Mouse (Mus musculus) spleen, embryonic (tissue): Measurements from ENCODE around the gene Gpatch3.

Experiments used
- CTCF ChIA-PET: fragments of 350-600 bp; sonication (Branson Sonifier 250); formaldehyde crosslinking; loops from one replicate; lab custom pipeline; 2022; lab: Charles Lee

Gene Gpatch3

DNA sequence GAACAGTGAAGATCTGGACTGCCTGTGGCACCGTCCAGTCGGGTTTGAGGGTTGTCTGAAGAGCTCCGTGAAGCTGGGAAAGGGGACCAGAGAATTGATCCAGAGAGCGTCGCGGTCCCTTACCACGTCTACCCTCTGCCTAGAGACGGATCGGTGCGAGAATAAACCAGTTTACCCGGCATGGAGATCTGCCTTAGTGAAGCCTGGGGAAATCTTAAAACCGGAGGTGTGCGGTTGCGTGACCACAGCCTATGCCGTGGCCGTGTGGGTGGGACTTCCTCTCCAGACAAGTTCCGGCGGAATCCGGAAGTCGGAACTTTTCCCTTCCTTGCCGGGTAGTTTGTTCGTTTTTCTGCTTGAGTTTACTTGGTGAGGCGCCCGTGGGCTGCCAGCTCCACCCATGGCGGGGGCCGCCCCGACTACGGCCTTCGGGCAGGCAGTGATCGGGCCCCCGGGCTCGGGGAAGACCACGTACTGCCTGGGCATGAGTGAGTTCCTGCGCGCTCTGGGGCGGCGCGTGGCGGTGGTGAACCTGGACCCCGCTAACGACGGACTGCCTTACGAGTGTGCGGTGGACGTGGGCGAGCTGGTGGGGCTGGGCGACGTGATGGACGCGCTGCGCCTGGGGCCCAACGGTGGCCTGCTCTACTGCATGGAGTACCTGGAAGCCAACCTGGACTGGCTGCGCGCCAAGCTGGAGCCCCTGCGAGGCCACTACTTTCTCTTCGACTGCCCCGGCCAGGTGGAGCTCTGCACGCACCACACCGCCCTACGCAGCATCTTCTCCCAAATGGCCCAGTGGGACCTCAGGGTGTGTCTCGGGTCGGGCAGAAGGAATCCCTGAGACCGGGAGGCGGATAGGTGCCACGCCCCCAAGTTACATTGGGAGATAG, 9.8 kb downstream of the Gpatch3 start, which contains the start of gene Gpn2:
Gpn2 (plus strand) TSS at position 304 of the 893 bp plus-strand sequence.
- CTCF ChIA-PET: interaction anchor here (0.6 to 0.9 kb wide), 3 partner anchors 35 to 1072 kb away, joined by 3 to 5 read pairs (median 4); no protein-coding TSS in a partner anchor

DNA sequence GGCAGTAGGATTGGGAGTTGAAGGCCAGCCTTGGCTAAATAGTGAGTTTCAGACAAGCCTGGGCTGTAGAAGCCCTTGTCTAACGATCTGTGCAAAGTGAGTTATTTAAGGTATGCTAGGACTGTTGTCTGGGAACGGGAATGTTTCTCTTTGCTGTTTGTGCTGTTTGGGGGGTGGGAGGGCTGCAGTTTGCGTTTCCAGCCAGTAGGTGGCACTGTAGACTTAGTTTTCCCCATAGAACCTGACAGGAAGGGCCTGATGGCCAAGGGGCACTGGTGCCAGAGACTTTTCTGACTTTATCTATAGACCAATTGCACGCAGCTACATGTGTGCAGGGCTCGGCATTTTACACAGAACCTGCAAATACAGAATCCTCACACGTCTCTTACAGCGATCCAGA, 18.0 kb downstream of the Gpatch3 start:
- CTCF ChIA-PET: interaction anchor here (0.7 to 1.2 kb wide), 3 partner anchors 104 to 159 kb away, joined by 3 to 15 read pairs (median 3); no protein-coding TSS in a partner anchor

DNA sequence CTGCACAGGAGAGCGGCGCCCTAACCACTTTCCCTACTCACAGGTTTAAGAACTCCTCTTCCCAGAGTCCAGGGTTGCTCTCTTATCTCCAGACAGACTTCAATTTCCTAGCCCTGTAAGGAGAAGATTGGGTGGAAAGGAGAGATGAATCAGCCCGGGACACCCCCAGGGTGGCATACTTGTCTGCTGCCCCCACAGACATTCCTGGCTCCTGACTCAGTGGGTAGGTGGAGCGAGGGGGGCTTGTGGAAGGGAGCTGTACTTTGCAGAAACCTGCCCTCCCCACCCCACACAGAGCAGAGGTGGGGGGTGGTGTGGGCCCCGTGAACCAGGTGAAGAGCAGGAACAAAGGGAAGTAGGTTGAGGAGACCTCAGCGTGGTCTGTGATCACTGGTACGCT, 21.0 kb downstream of the Gpatch3 start:
- CTCF ChIA-PET: interaction anchor here (0.5 to 1.1 kb wide), 5 partner anchors 12 to 236 kb away, joined by 3 to 5 read pairs (median 3); partner anchors contain the start of gene Zdhhc18

DNA sequence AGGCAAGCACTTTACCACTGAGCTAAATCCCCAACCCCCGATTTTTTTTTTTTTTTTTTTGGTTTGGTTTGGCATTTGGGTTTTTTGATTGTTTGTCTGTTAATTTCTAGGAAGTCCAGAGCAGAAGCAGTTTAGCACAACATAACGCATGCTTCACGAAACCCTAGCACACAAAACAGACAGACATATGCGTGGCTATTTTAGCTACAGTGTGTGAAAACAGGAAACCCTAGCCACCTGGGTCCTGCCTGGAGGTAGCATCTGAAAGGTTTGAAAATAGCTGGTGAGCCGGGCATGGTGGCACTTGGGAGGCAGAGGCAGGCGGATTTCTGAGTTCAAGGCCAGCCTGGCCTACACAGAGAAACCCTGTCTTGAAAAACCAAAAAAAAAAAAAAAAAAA, 21.5 kb downstream of the Gpatch3 start:
- CTCF ChIA-PET: no interaction called here

DNA sequence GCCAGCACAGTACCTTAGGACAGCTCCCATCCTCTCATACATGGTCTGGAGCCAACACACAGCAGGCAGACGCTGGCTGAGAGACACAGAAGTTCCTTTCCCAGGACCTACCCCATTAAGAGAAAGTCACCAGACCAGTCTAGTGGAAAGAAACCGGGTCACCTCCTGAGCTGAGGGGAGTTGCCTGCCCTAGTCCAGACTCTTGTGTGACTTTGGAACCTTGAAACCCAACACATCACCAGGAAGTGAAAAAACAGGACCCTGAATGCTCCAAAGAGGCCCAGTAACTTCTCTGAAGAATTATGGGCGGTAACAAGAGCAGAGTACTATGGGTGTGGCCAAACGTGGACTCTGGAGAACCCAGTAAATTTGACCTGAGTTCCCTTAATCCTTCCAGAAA, 24.1 kb downstream of the Gpatch3 start:
- CTCF ChIA-PET: interaction anchor here (0.6 kb wide), 1 partner anchor 56 kb away, joined by 6 read pairs; no protein-coding TSS in a partner anchor

DNA sequence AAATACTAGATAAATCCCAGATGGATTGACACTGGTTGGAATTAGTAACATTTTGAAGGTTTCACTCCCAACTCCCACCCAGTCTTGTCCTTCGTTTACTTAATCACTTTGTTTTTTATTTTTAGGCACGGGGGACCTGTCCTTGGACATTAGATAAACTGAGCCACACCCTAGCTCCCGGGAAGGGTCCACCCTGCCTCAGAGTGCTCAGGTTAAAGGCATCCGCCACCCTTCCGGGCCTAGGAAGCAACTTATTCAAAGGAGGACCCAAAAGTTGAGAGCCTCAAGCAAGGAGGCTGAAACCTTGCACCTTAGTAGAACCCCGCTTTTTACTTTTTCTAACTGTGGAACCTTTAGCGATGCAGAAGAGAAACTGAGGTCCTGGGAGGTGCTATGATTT, 24.6 kb downstream of the Gpatch3 start:
- CTCF ChIA-PET: no interaction called here

DNA sequence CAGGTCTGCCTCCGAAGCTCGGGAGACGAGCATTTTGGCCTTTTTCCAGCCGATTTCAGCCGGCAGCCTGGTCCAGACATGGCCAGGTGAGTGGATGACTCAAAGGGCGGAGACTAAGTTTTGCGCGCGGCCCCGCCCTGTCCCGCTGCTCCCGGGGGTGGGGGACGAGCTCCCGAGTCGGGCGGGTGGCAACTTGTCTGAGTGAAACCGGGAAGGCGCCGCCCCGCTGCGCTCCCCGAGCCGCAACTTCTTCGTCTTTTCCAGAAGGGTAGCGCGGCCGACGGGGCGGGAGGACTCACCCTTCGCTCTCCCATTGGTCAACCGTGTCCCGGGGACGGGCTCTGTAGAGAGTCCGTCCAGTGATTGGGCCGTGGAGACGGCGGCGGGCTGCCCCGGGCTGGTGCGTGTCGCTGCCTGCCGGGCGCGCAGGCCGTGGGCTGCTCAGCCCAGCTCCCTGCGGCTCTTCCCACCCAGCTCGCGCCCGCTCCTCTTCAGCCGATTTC, 25.1 kb downstream of the Gpatch3 start:
- CTCF ChIA-PET: no interaction called here

DNA sequence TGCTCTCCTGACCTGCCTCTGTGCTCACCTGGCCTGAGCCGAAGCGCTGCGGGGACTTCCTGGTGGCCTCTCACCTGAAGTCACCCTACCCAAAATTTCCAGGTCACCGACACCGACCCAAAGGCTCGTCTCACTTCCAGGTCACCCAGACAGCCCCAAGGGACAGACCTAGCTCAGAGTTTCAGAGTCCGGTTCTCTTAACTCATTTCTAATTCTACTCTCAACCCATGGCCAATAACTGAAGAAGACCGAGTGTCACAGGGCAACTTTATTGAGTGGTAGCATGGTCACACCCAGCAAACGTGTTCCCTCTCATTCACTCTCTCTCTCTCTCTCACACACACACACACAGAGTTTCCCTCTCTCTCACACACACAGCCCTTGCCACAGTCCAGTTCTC, 25.8 kb downstream of the Gpatch3 start:
- CTCF ChIA-PET: no interaction called here

DNA sequence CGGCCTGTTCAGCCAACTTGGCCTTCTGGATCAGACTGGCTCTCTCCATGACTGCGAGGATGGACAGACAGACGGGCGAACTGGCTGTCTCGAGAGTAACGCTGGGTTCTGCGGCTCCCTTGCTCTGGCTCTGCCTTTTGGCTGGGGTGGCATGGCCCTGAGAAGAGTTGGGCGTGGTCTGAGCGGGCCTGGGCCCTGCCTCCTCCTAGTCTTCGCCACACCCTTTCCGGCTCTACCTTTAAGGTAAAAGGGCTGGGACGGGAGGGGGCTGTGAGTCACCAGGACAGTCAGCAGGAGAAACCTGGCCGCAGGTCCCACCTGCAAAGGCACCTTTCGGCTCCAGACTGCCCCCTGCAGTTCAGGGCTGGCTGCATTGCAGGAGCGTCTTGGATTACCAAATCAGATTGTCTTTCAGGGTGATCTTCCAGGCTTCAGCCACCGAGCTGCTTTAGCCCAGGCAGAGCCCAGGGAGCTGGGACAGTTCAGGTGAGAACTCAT, 27.2 kb downstream of the Gpatch3 start, which contains the start of gene Sfn:
Sfn (minus strand) TSS at position 448 of the 498 bp plus-strand sequence.
- CTCF ChIA-PET: interaction anchor here (1.2 kb wide), 1 partner anchor 34 kb away, joined by 3 read pairs; no protein-coding TSS in a partner anchor

DNA sequence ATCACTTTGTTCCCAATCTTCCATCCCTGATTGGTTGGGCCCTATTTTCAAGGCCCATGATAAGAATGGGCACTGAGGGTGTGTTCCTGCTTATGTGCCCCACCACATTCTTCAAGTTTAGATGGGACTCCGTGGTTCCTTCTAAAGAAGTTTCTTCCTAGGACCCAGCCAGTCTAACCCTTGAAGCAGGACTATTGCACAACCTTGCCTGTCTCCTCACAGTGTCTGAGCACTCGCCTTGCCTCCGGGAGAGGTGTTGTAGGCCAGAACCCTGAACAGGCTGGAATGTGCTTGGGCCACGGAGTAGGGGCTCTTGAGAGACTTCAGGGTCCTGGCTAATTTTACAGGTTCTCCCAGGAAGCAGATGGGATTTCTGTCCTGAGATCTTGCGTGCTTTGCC, 28.5 kb downstream of the Gpatch3 start:
- CTCF ChIA-PET: no interaction called here

DNA sequence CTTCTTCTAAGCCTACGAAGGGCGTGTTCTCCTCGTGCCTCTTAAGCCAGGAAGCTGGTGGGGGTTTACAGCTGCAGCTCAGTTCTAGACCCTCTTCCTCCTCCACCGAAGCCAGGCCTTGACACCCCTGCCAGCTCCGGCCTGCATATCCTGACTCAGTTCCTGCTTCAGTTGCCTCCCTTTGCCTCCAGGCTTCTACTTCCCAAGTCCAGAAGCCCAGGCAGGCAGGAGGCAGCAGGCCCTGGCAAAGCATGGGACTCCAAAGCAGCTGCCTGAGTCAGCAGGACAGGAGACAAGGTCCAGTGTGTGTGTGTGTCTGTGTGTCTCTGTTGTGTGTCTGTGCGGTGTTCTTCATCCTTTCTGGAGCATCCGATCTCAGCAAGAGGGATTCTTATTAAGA, 29.6 kb downstream of the Gpatch3 start:
- CTCF ChIA-PET: interaction anchor here (0.5 kb wide), 1 partner anchor 154 kb away, joined by 12 read pairs; no protein-coding TSS in a partner anchor

DNA sequence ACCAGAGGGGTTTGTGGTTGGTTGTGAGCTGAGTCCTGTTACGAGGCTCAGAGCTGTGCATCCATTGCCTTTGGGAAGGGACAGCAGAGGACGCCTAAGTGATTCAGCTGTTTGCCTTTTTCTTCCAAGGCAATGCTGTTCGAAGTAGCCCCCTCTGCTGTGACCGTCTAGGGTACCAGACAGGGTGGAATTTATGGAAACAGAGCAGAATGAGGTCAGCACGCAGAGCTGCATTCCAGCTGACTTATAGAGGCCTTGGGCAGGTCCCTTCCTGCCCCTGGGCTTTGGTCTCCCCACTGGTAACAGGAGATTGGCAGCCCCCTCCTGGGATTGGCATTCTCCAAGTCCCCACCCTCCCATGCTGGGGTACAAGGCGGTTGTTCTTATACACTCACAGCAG, 30.3 kb downstream of the Gpatch3 start:
- CTCF ChIA-PET: interaction anchor here (0.5 to 1.3 kb wide), 3 partner anchors 29 to 163 kb away, joined by 3 to 12 read pairs (median 7); no protein-coding TSS in a partner anchor

DNA sequence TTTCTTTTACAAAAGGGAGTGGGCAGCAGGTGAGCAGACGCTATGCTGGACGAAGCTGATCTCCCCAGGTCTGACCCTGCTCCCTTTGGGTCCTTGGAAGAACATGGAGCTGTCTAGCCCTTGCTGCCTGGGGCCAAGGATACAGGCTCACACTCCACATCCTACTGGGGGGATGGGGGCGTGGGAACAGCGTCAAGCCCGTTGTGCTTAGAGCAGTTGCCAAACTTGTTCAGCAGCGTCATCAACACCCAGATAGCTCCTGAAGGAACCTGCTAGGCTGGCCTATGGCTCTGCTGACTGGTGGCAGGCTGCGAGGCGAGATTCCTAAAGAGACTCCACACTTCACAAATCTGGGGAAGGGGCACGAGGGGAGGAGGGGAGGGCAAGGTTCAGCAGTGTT, 30.8 kb downstream of the Gpatch3 start:
- CTCF ChIA-PET: interaction anchor here (1.3 kb wide), 1 partner anchor 28 kb away, joined by 3 read pairs; no protein-coding TSS in a partner anchor

DNA sequence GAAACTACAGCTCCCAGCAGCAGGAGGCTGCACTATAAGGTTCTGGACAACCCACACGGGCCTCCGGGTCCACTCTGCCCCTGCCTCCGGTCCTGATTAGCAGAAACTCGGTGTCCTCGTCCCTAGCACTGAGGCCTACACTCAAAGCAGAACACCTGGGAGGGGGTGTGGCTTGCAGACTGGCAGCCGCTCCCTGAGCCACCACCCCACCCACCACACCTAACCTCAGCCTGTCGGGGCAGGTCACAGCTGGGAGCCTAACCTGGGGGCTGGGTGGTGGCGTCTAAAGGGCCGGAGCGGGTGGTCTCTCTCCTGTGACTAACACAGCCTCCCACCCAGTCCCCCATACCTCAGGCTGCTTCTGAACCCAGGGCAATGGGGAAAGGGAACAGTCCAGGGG, 32.7 kb downstream of the Gpatch3 start:
- CTCF ChIA-PET: interaction anchor here (0.5 to 1.5 kb wide), 3 partner anchors 12 to 224 kb away, joined by 3 to 5 read pairs (median 5); no protein-coding TSS in a partner anchor

DNA sequence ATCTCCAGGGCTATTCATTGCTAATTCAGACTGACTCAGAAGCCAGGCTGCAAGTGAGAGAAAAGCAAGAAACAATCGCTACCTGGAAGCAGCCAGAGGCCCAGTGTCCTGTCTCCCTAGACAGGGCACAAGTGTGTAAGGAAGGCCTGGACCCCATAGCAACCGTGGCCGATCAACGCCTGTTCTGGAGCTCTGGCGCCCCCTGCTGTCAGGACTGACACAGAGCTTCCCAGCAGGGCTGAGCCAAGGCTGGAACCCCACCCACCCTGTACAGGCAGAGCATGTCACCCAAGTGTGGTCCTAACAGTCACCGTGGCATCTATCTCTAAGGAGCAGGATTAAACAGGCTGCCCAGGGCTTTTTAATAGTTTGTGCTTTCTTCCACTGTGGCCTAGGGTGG, 35.2 kb downstream of the Gpatch3 start:
- CTCF ChIA-PET: interaction anchor here (0.6 to 0.8 kb wide), 2 partner anchors 17 to 230 kb away, joined by 5 to 12 read pairs; no protein-coding TSS in a partner anchor

DNA sequence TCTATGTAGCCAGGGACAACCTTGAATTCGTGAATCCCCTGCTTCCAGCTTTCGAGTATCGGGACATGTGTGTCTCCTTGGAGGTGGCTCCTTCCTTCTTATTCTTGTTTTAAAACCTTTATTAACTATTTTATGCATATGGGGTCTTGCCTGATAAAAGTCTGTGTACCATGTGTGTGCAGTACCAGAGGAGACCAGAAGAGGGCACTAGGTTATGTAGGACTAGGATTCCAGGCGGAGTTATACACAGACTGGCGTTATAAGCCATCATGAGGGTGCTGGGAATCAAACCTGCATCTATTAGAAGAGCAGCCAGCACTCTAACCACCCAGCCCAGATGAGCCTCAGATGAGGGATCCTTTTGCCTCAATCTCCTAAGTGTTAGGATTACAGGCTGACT, 37.3 kb downstream of the Gpatch3 start:
- CTCF ChIA-PET: interaction anchor here (0.7 kb wide), 1 partner anchor 38 kb away, joined by 5 read pairs; no protein-coding TSS in a partner anchor

DNA sequence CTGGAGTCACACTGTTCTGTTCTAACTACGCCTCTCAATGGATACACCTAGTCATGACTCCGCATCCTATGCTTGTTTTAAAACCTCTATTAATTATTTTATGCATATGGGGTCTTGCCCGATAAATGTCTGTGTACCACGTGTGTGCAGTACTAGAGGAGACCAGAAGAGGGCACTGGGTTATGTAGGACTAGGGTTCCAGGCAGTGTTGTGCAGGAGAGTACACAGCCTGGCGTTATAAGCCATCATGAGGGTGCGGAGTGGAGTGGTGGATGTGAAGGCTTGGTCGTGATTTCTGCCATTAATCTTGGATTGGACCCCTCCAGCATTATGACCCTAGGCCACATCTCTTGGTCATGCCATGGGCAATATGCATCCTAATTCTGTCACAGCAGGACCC, 37.9 kb downstream of the Gpatch3 start:
- CTCF ChIA-PET: interaction anchor here (0.6 kb wide), 1 partner anchor 273 kb away, joined by 3 read pairs; no protein-coding TSS in a partner anchor

DNA sequence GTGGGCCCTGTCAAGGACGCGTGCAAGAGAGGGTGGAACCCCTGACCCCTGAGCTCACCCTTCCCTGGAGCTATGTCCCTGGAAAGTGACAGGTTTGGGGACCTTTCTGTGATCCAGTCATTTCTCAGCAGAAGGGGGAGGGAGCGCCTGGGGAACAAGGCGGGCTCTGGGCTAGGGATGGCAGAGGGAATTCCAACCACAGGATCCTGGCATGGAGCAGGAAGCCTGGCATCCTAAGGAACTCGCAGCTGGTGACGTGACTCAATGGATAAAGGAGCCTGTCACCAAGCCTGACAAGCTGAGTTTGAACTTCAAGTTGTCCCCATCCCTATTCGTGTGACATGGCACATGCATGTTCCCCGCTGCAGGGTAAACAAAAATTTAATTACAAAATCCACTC, 38.5 kb downstream of the Gpatch3 start:
- CTCF ChIA-PET: interaction anchor here (0.5 to 1.0 kb wide), 2 partner anchors 16 to 146 kb away, joined by 4 read pairs; no protein-coding TSS in a partner anchor

DNA sequence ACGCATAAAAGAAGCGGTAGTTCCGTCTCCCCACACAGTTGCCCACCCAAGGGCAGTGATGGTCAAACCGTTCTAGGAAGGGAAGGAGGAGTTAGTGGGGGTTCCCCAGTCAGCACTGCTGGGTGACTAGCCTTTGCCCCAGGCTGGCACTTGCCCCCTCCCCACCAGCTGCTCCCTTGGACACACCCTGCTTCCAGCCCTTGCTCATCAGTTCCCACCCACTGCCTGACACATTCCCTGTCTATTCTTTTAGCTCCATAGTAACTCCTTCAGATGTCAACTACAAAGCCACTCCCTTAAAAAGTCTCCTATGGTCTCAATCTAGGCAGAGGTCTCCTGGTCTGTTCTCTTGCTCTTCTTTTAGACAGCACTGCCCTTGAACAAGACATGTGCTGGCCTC, 39.3 kb downstream of the Gpatch3 start:
- CTCF ChIA-PET: interaction anchor here (0.5 kb wide), 1 partner anchor 232 kb away, joined by 4 read pairs; no protein-coding TSS in a partner anchor

DNA sequence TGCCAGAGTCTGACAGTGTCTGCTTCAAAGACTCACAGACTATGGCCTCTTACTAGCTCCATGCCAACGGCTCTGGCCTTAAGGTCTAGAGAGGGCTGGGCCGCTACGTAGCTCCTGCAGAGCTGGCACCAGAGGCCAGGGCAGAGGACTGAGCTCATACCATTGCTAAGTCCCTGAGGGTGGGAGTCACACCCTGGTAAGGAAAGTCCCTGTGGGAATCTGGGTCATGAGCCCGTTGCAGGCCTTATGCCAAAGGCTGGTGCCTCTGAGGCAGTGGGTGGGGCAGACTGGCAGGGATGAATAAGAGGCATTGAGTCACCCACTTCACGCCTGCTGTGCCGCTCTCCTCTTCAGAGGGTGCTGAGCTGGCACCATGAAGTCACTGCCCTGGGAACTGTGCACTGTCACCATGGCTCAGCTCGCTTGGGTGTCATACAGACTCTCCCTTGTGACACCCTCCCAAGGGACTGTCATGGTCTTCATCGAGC, 39.8 kb downstream of the Gpatch3 start:
- CTCF ChIA-PET: interaction anchor here (0.5 kb wide), 1 partner anchor 231 kb away, joined by 4 read pairs; no protein-coding TSS in a partner anchor

DNA sequence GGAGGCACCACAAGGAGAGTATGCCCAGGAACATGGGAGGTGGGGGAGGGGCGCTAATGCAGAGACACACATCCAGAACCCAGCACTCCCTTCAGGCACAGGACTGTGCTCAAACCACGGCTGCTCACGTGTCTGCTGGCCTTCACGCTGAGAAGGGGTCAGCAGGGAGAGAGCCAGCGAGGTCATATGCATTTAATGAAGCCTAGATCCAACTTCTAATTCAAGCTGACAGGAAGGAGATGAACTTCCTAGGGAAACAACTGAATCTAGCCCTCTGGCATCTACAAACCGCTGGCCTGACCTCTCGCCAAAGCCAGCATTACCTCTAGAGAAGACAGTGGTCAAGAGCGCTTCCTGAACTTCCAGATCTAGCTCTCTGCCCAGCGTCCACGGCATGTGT, 40.9 kb downstream of the Gpatch3 start:
- CTCF ChIA-PET: no interaction called here
